Mouse (Mus musculus): Measurements from ENCODE around the gene Gmcl1. TPM values are rescaled to one million over a fixed set of nuclear protein-coding genes. Genes with fewer than 3 reads are reported as not detected.

The Gmcl1 gene
- polyA plus RNA-seq, 1 experiment = 6.6 TPM

DNA sequence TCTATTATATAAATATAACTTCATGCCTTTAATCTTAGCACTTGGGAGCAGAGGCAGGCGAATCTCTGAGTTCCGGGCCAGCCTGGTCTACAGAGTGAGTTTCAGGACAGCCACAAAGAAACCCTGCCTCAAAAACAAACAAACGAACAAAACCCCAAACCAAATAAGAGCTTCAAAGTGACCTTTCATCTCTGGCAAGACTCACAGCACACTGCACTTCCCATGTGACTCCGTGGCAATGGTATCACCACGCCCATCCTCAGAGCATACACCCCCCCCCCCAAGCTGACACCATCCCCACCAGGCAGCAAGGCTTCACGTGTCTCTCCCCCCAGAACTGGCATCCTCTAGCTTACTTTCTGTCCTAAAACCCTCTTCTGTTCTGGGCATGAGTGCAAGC is 35.3 kb downstream of the Gmcl1 start:
- no peaks in the 10 kb centered on the region for H3K79me2 ChIP-seq (ENCODE audit: control insufficient read depth, insufficient read depth)
- TF ChIP-seq USF1 (IDR thresholded peaks at IDR 0.05; ENCODE audit: low read depth) = no peak
- no peak for TF ChIP-seq FOSL1 (IDR thresholded peaks at IDR 0.05; ENCODE audit: insufficient read depth, low read length, poor library complexity, severe bottlenecking)
- TF ChIP-seq MAX (IDR thresholded peaks at IDR 0.05) = no peak
- TF ChIP-seq CTCF (IDR thresholded peaks at IDR 0.05; ENCODE audit: control insufficient read depth, insufficient read depth, insufficient read length) = no peak
- TF ChIP-seq CEBPB (IDR thresholded peaks at IDR 0.05; ENCODE audit: low read depth) = no peak
- no peak for TF ChIP-seq MYOG (IDR thresholded peaks at IDR 0.05; ENCODE audit: control insufficient read depth, extremely low read depth, insufficient read length)
- no peak for TF ChIP-seq MYOD1 (IDR thresholded peaks at IDR 0.05; ENCODE audit: control insufficient read depth, insufficient read length, low read depth)
- peak overlapping the region; percentile 23 for H3ac ChIP-seq (ENCODE audit: control insufficient read depth, insufficient read length, low read depth)
- no peaks in the 10 kb centered on the region for H3K79me3 ChIP-seq (ENCODE audit: low read depth)
- H3K36me3 ChIP-seq (ENCODE audit: control insufficient read depth, insufficient read depth) = peaks cover 46% of the 10 kb centered on the region
- H3K27me3 ChIP-seq (ENCODE audit: control insufficient read depth, insufficient read depth, insufficient read length) = no peaks in the 10 kb centered on the region
- H3K4me3 ChIP-seq (ENCODE audit: insufficient read depth, poor library complexity, severe bottlenecking) = no peak overlapping the region

DNA sequence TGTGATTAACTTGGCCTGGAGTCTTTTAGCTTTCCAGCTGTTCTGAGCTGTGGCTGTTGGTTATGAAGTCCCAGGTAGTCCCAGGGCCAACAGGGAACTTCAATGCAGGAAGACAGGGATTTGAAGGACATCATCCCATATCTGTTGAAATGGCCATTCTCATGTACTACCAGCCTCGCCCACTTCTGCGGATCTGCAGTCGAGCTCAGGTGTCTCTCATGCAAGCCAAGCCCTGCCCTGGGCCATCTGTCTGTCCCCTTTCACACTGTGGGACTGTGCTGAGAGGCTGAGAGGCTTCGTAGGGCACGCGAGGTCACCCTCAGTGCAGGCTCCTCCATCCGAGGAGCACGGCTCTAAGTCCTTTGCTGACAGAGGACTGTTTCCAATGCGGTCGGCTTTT is 37.0 kb downstream of the Gmcl1 start:
- no peak overlapping the region for H3K4me3 ChIP-seq (ENCODE audit: insufficient read depth, poor library complexity, severe bottlenecking)
- no peaks in the 10 kb centered on the region for H3K79me2 ChIP-seq (ENCODE audit: control insufficient read depth, insufficient read depth)

DNA sequence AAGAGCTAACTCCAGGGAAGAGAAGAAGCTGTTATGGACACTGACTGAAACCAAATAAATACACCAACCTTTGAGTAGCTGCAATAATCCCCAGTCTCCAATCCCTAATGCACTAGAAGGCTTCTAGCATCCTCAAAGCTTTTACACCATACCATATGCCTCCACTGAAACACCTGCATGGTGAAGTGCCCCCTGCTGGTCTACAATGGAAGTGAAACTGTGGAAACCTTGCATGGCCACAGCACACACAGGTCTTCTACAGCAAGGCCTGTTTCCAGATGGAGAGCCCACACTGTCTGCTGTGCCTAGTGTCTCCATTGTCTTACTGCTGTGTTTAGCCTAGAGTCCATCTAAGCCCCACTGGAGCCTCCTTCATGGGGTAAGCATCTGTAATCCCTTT is 38.7 kb downstream of the Gmcl1 start:
- Histone ChIP-seq H3ac (ENCODE audit: control insufficient read depth, insufficient read length, low read depth) (no peak overlapping the region), H3K79me3 (ENCODE audit: low read depth) (no peaks in the 10 kb centered on the region), H3K27me3 (ENCODE audit: control insufficient read depth, insufficient read depth, insufficient read length) (no peaks in the 10 kb centered on the region), H3K36me3 (ENCODE audit: control insufficient read depth, insufficient read depth) (peaks cover 55% of the 10 kb centered on the region), H3K4me3 (ENCODE audit: insufficient read depth, poor library complexity, severe bottlenecking) (no peak overlapping the region), H3K79me2 (ENCODE audit: control insufficient read depth, insufficient read depth) (no peaks in the 10 kb centered on the region)
- TF ChIP-seq CTCF (IDR thresholded peaks at IDR 0.05; ENCODE audit: control insufficient read depth, insufficient read depth, insufficient read length) (peak; percentile 29), CEBPB (IDR thresholded peaks at IDR 0.05; ENCODE audit: low read depth) (no peak), MYOD1 (IDR thresholded peaks at IDR 0.05; ENCODE audit: control insufficient read depth, insufficient read length, low read depth) (no peak)

More for the DNA sequence above, 37.0 kb downstream of the Gmcl1 start:
- Histone ChIP-seq H3K79me3 (ENCODE audit: low read depth) (no peaks in the 10 kb centered on the region), H3K27me3 (ENCODE audit: control insufficient read depth, insufficient read depth, insufficient read length) (no peaks in the 10 kb centered on the region), H3K36me3 (ENCODE audit: control insufficient read depth, insufficient read depth) (peaks cover 53% of the 10 kb centered on the region), H3ac (ENCODE audit: control insufficient read depth, insufficient read length, low read depth) (no peak overlapping the region)
- no peak for TF ChIP-seq CTCF (IDR thresholded peaks at IDR 0.05; ENCODE audit: control insufficient read depth, insufficient read depth, insufficient read length)
- no peak for TF ChIP-seq FOSL1 (IDR thresholded peaks at IDR 0.05; ENCODE audit: insufficient read depth, low read length, poor library complexity, severe bottlenecking)
- TF ChIP-seq MYOG (IDR thresholded peaks at IDR 0.05; ENCODE audit: control insufficient read depth, extremely low read depth, insufficient read length) = no peak
- TF ChIP-seq USF1 (IDR thresholded peaks at IDR 0.05; ENCODE audit: low read depth) = no peak
- TF ChIP-seq MAX (IDR thresholded peaks at IDR 0.05) = no peak
- TF ChIP-seq MYOD1 (IDR thresholded peaks at IDR 0.05; ENCODE audit: control insufficient read depth, insufficient read length, low read depth) = no peak
- TF ChIP-seq CEBPB (IDR thresholded peaks at IDR 0.05; ENCODE audit: low read depth) = no peak

DNA sequence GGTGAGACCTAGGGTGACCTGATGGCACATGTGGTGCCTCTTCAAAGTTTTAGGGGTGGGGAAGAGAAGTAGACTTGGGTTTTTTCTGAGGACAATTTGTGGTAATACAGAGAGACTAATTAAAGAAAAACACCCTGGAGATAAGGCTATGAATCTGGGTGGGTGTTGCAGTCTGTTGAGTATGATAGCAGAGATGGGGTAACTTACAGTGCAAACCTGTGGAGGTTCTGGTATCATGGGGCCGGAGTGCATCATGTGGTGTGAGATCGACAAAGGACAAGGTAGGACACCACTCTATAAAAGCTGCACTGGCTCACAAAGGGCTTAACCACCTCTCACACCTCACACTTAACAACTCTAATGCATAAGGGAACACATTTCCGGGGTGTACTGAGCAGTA is 43.5 kb downstream of the Gmcl1 start:
- no peaks in the 10 kb centered on the region for H3K79me2 ChIP-seq (ENCODE audit: control insufficient read depth, insufficient read depth)
- no peaks in the 10 kb centered on the region for H3K79me3 ChIP-seq (ENCODE audit: low read depth)
- TF ChIP-seq CTCF (IDR thresholded peaks at IDR 0.05; ENCODE audit: control insufficient read depth, insufficient read depth, insufficient read length) = no peak
- no peak for TF ChIP-seq MYOG (IDR thresholded peaks at IDR 0.05; ENCODE audit: control insufficient read depth, extremely low read depth, insufficient read length)
- no peak for TF ChIP-seq MAX (IDR thresholded peaks at IDR 0.05)
- no peak for TF ChIP-seq MYOD1 (IDR thresholded peaks at IDR 0.05; ENCODE audit: control insufficient read depth, insufficient read length, low read depth)
- TF ChIP-seq CEBPB (IDR thresholded peaks at IDR 0.05; ENCODE audit: low read depth) = no peak
- TF ChIP-seq USF1 (IDR thresholded peaks at IDR 0.05; ENCODE audit: low read depth) = no peak
- no peak for TF ChIP-seq FOSL1 (IDR thresholded peaks at IDR 0.05; ENCODE audit: insufficient read depth, low read length, poor library complexity, severe bottlenecking)
- no peak overlapping the region for H3ac ChIP-seq (ENCODE audit: control insufficient read depth, insufficient read length, low read depth)
- H3K27me3 ChIP-seq (ENCODE audit: control insufficient read depth, insufficient read depth, insufficient read length) = no peaks in the 10 kb centered on the region
- peaks cover 25% of the 10 kb centered on the region for H3K36me3 ChIP-seq (ENCODE audit: control insufficient read depth, insufficient read depth)
- no peak overlapping the region for H3K4me3 ChIP-seq (ENCODE audit: insufficient read depth, poor library complexity, severe bottlenecking)

DNA sequence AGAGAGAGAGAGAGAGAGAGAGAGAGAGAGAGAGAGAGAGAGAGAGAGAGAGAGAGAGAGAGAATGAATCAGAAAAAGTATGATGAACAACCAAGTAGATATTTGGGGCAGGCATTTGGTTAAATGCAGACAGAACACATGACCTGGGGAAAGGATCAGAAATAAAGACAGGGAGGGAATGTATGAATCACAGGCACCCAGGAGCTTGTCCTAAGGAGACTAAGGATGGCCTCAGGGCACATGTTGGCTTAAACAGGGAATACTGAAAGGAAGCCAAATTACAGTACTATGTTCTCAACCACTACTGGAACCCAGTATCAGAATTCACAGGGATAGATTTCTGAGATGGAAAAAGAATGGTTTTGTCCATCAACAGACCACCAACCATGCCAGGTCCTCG is 46.2 kb downstream of the Gmcl1 start:
- TF ChIP-seq MYOG (IDR thresholded peaks at IDR 0.05; ENCODE audit: control insufficient read depth, extremely low read depth, insufficient read length) = no peak
- no peak for TF ChIP-seq CTCF (IDR thresholded peaks at IDR 0.05; ENCODE audit: control insufficient read depth, insufficient read depth, insufficient read length)
- no peak for TF ChIP-seq MAX (IDR thresholded peaks at IDR 0.05)
- no peak for TF ChIP-seq FOSL1 (IDR thresholded peaks at IDR 0.05; ENCODE audit: insufficient read depth, low read length, poor library complexity, severe bottlenecking)
- TF ChIP-seq CEBPB (IDR thresholded peaks at IDR 0.05; ENCODE audit: low read depth) = no peak
- no peak for TF ChIP-seq USF1 (IDR thresholded peaks at IDR 0.05; ENCODE audit: low read depth)
- TF ChIP-seq MYOD1 (IDR thresholded peaks at IDR 0.05; ENCODE audit: control insufficient read depth, insufficient read length, low read depth) = no peak

DNA sequence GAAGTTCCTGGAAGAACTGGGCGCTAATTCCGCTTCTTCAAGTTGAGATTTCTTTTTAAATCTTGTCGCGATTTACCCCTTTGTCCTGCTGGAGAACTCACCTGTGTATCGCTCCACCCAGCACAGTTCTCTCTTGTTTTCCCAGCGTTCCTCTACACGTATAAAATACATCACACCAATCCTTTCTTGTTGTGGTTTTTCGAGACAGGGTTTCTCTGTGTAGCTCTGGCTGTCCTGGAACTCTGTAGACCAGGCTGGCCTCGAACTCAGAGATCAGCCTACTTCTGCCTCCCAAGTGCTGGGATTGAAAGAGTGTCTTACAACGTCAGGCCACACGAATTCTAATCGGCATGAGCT is 48.5 kb downstream of the Gmcl1 start:
- peak overlapping the region; percentile 29 for H3ac ChIP-seq (ENCODE audit: control insufficient read depth, insufficient read length, low read depth)
- peak overlapping the region; percentile 61 for H3K4me3 ChIP-seq (ENCODE audit: insufficient read depth, poor library complexity, severe bottlenecking)
- peaks cover 17% of the 10 kb centered on the region for H3K79me2 ChIP-seq (ENCODE audit: control insufficient read depth, insufficient read depth)
- H3K36me3 ChIP-seq (ENCODE audit: control insufficient read depth, insufficient read depth) = peaks cover 20% of the 10 kb centered on the region
- TF ChIP-seq FOSL1 (IDR thresholded peaks at IDR 0.05; ENCODE audit: insufficient read depth, low read length, poor library complexity, severe bottlenecking) (no peak), USF1 (IDR thresholded peaks at IDR 0.05; ENCODE audit: low read depth) (no peak), MYOD1 (IDR thresholded peaks at IDR 0.05; ENCODE audit: control insufficient read depth, insufficient read length, low read depth) (no peak), CEBPB (IDR thresholded peaks at IDR 0.05; ENCODE audit: low read depth) (no peak), MYOG (IDR thresholded peaks at IDR 0.05; ENCODE audit: control insufficient read depth, extremely low read depth, insufficient read length) (no peak), MAX (IDR thresholded peaks at IDR 0.05) (no peak), CTCF (IDR thresholded peaks at IDR 0.05; ENCODE audit: control insufficient read depth, insufficient read depth, insufficient read length) (no peak)
- H3K79me3 ChIP-seq (ENCODE audit: low read depth) = peaks cover 8% of the 10 kb centered on the region
- H3K27me3 ChIP-seq (ENCODE audit: control insufficient read depth, insufficient read depth, insufficient read length) = no peaks in the 10 kb centered on the region

More for the DNA sequence above, 46.2 kb downstream of the Gmcl1 start:
- Histone ChIP-seq H3K4me3 (ENCODE audit: insufficient read depth, poor library complexity, severe bottlenecking) (no peak overlapping the region), H3K36me3 (ENCODE audit: control insufficient read depth, insufficient read depth) (peaks cover 16% of the 10 kb centered on the region), H3K79me3 (ENCODE audit: low read depth) (peaks cover 7% of the 10 kb centered on the region), H3ac (ENCODE audit: control insufficient read depth, insufficient read length, low read depth) (no peak overlapping the region), H3K79me2 (ENCODE audit: control insufficient read depth, insufficient read depth) (peaks cover 17% of the 10 kb centered on the region), H3K27me3 (ENCODE audit: control insufficient read depth, insufficient read depth, insufficient read length) (no peaks in the 10 kb centered on the region)

Data from C2C12 (cell line).